Mouse (Mus musculus) myocyte (in vitro differentiated cells): ENCODE results near the gene Rassf3.

ENCODE experiments used
- CEBPB ChIP-seq: IDR thresholded peaks from 2 replicates; pipeline ENCODE4 v1.6.1; 2011; ENCODE audit warnings: mild to moderate bottlenecking, moderate library complexity; ENCODE audit not compliant: poor library complexity, insufficient read depth, severe bottlenecking
- E2F4 ChIP-seq: IDR thresholded peaks from one replicate; pipeline ENCODE4 v1.6.1; 2011; ENCODE audit warnings: mild to moderate bottlenecking, control low read depth, moderate library complexity; ENCODE audit not compliant: insufficient read depth
- MAX ChIP-seq: IDR thresholded peaks from one replicate; pipeline ENCODE4 v1.6.1; 2011; ENCODE audit warnings: low read depth, mild to moderate bottlenecking, control low read depth
- MYOD1 ChIP-seq, 3 experiments: IDR thresholded peaks; one replicate each; pipeline ENCODE4 v1.6.1; 2011; ENCODE audit warnings: control low read depth in 2 of 3, low read depth in 2 of 3, mild to moderate bottlenecking in 2 of 3, moderate library complexity in 1 of 3; ENCODE audit not compliant: insufficient read length in 2 of 3, control insufficient read depth in 1 of 3
- MYOG ChIP-seq, 3 experiments: IDR thresholded peaks; one replicate each; pipeline ENCODE4 v1.6.1; 2011; ENCODE audit warnings: control low read depth in 2 of 3, low read depth in 2 of 3, mild to moderate bottlenecking in 2 of 3; ENCODE audit not compliant: insufficient read length in 2 of 3, control insufficient read depth in 1 of 3, insufficient read depth in 1 of 3
- POLR2A ChIP-seq: IDR thresholded peaks from one replicate; pipeline ENCODE4 v1.6.1; 2011; ENCODE audit warnings: low read depth, mild to moderate bottlenecking, control low read depth, moderate library complexity; ENCODE audit not compliant: insufficient read length
- POLR2AphosphoS2 ChIP-seq: IDR thresholded peaks from one replicate; pipeline ENCODE4 v1.6.1; 2011; ENCODE audit warnings: low read depth, control low read depth; ENCODE audit not compliant: insufficient read length
- REST ChIP-seq: IDR thresholded peaks from one replicate; pipeline ENCODE4 v1.6.1; 2011; ENCODE audit warnings: mild to moderate bottlenecking, control low read depth, moderate library complexity; ENCODE audit not compliant: insufficient read depth, insufficient read length
- TCF12 ChIP-seq: IDR thresholded peaks from one replicate; pipeline ENCODE4 v1.6.1; 2011; ENCODE audit warnings: mild to moderate bottlenecking, control low read depth; ENCODE audit not compliant: poor library complexity, insufficient read depth, severe bottlenecking
- TCF3 ChIP-seq: IDR thresholded peaks from one replicate; pipeline ENCODE4 v1.6.1; 2011; ENCODE audit warnings: low read depth, control low read depth; ENCODE audit not compliant: insufficient read length
- USF1 ChIP-seq: IDR thresholded peaks from one replicate; pipeline ENCODE4 v1.6.1; 2011; ENCODE audit warnings: low read depth, mild to moderate bottlenecking, control low read depth, moderate library complexity

- TF ChIP-seq USF1 (no peak), POLR2A (no peak), MAX (no peak), MYOG (IDR thresholded peaks at IDR 0.05; ENCODE audit: control insufficient read depth in 1 of 3, insufficient read depth in 1 of 3, insufficient read length in 2 of 3, low read depth in 2 of 3) (no peak), TCF3 (no peak), REST (no peak), E2F4 (no peak), CEBPB (no peak), TCF12 (no peak), MYOD1 (IDR thresholded peaks at IDR 0.05; ENCODE audit: control insufficient read depth in 1 of 3, insufficient read length in 2 of 3, low read depth in 2 of 3) (no peak), POLR2AphosphoS2 (no peak)
Measured at GRCm38 (mm10) chr10:121412824-121413223, 63.3 kb downstream of the Rassf3 start.
